Mouse (Mus musculus) lung, postnatal 4 days (tissue): ENCODE results near the gene Erbb2.

ENCODE experiments used
- DNase-seq, 2 experiments: peaks; one replicate each; pipeline ENCODE4 v3.0.0; 2021

Erbb2 gene

DNA sequence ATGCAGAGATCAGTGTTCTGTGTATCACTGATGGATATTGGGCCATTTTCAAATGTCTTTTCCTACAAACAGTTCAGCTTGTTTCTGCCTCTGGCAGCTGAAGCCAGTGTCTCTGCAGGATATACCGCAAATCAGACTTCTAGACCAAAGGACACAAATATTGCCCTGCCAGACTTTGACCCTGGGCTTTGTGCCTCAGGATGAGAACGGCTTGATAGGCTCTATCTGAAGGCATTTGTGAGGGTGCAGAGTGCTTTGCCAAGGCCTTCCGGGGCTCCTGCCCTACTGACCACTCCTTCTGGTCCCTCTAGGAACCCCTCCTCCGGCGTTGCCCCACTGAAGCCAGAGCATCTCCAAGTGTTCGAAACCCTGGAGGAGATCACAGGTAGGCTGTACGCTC, 14.3 kb downstream of the Erbb2 start:
- DNase-seq = no peak

- no peak for DNase-seq
Measured at GRCm38 (mm10) chr11:98428436-98428835, 16.2 kb downstream of the Erbb2 start.

DNA sequence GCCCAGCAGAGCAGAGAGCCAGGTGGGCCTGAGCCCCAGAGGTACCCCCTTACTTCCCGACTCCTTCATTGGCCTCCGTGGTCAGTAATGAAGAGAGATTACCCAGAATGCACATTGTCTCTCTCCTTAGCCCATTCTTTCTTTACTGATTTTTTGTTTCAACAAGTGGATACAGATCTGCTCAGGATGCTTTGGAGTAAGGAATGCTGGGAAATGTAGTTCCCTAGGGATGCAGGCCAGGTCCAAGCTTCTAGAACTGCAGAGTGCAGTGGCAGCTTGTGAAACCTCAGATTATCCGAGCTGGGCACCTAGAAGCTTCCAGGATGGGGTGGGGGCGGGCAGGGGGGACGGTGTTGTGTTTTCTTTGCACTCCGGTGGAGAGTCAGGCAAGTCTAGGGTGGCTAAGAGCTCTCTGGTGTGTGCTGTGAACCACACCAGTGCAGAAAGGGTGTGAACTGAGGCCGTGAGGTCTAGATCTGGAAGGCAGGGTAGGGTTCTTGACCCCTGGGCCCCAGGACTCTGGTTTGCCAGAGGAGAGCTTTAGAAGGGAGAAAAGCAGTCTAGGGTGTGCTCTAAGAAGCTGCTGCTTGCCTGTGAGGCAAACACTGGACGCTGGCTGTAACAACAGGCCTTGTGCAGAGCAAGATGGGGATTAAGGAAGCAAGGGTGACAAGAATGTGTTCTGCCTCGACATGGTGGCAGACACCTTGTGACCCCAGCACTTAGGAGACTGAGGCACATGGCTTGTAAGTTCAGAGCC, 19.7 kb downstream of the Erbb2 start:
- no peak for DNase-seq

DNA sequence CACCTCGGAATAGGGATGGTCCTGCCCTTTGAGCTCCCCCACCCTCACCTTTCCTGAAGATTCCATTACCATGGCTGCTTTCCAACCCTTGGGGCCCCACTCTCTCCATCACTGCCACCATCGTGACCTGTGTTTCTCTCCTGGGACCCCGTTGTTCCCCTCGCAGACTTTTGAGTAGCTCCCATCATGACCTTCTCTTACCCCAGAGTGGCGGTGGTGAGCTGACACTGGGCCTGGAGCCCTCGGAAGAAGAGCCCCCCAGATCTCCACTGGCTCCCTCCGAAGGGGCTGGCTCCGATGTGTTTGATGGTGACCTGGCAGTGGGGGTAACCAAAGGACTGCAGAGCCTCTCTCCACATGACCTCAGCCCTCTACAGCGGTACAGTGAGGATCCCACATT, 23.5 kb downstream of the Erbb2 start:
- DNase-seq = peak in 1 of 2 experiments; percentile 22

DNA sequence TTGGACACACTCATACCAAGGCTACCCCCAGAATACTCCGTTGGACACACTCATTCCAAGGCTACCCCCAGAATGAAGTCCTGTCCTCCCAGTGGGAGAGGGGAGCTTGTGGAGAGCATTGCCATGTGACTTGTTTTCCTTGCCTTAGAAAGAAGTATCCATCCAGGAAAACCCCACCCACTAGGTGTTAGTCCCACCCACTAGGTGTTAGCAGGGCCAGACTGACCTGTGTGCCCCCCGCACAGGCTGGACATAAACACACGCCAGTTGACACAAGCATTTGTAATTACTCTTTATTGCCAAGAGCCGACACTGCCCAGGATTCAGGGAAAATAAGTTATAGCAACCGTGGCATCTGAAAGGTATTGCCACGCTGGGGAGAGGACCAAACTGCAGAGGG, 25.2 kb downstream of the Erbb2 start:
- peak in 1 of 2 experiments; percentile 20 for DNase-seq

GRCm38 (mm10) chr11:98438331-98439158, 26.3 kb downstream of the Erbb2 start, which contains the start of gene Mien1:
Gene Mien1, minus strand, starts transcription at chr11:98438991.
- peak; percentile 96 to 98 for DNase-seq

- DNase-seq = no peak
Measured at GRCm38 (mm10) chr11:98443688-98444087, 31.4 kb downstream of the Erbb2 start.

- DNase-seq = peak; percentile 27 to 64
Measured at GRCm38 (mm10) chr11:98445238-98445637, 33.0 kb downstream of the Erbb2 start.

- DNase-seq = peak in 1 of 2 experiments; percentile 32
Measured at GRCm38 (mm10) chr11:98445679-98446078, 33.4 kb downstream of the Erbb2 start.

DNA sequence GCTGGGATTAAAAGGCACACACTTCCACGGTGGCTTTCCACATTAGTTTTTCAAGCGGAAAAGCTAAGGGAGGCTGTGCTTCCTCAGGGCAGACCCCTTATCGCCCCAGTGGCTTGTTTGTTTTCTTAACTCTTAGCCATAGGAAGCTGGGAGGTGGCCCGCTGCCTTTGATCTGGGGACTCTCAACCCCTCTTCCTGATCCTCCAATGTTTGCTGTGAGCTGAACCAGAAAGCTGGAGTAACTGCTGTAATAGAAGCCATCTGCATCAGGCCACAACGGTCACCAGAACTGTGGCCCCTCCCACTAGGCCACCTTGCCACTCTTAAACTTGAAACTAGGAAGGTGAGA, 33.9 kb downstream of the Erbb2 start, which contains the start of gene Grb7:
Gene Grb7, plus strand, starts transcription at position 182 of the 349 bp plus-strand sequence.
- DNase-seq = no peak

- peak; percentile 67 to 82 for DNase-seq
Measured at GRCm38 (mm10) chr11:98446562-98447474, 34.5 kb downstream of the Erbb2 start.

DNA sequence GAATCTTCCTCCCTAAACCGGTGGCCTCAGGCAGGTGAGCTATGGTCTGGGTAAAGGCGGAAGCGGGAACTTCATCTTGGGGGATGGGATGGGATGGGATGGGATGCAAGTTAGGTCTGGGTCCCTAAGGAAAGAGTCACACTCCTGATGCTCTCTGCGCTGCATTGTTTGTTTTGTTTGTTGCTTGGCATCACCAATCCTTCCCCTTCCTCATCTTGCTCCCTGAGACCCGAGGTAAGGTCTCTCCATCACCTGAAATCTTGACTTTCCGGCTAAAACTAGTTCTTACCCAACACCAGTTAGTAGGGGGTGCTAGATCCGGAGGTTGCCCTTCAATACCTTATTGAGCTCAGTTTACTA, 35.2 kb downstream of the Erbb2 start:
- DNase-seq = no peak

DNA sequence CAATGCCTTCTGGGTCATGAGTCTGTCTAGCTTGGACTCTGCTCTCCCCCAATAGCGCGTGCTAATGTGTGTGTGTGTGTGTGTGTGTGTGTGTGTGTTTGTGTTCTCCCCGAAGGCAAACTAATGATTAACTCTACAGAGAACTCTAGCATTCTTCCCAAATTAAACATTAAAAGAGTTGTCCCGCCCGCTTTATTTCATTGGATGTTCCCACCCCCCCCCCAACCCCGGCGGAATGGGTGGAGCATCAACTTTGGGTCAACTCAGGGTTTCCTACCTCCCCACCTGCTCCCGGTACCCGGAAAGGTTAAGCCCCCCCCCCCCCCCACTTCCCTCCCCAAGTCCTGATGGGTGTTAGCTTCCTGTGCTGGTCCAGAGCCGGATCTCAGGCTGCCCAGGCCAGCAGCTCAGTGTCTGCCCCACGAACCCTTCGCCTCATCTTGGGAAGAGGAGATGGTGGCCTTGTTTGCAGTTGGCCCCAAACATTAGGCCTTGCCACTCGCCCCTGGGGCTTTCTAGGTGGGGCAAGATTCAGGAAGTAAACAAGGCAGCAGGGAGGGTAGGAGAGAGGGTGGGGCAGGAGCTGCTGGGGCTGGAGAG, 36.0 kb downstream of the Erbb2 start:
- peak; percentile 30 to 51 for DNase-seq

DNA sequence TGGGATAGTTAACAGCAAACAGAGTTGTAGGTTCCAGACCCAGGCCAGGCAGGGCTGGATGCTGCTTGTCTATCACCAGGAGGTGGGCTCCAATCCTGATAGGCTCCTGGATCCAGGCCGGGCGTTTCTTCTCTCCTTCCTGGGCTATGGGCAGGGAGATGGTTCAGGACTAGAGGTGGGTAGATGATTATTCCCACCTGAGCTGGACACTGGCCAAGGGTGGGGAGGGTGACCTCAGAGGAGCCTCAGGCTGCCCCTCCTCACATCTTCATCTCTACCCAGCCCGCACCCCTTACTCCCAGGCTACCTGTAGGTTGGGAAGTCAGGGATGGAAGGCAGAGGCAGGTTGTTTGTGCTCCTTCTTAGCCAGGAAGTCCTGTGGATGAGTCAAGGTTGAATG, 37.1 kb downstream of the Erbb2 start:
- no peak for DNase-seq

- no peak for DNase-seq
Measured at GRCm38 (mm10) chr11:98449921-98450771, 37.9 kb downstream of the Erbb2 start.

DNA sequence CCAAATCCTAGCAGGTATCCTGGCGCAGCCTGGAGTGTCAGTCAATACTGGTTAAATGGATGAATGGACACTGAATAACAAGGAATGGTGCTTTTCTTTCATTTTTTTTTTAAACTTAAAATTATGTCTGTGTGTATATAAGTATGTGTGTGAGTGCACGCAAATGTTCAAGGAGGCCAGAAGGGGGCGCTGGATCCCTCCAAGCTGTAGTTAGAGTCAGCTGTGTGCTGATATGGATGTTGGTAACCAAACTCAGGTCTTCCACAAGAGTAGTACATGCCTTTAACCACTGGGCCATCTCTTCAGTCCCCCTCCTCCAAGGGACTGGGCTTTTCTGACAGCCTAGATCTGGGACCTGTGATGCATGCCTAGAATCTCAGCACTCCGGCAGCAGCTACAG, 43.2 kb downstream of the Erbb2 start:
- no peak for DNase-seq

GRCm38 (mm10) chr11:98456545-98456944, 44.3 kb downstream of the Erbb2 start:
- DNase-seq = no peak

DNA sequence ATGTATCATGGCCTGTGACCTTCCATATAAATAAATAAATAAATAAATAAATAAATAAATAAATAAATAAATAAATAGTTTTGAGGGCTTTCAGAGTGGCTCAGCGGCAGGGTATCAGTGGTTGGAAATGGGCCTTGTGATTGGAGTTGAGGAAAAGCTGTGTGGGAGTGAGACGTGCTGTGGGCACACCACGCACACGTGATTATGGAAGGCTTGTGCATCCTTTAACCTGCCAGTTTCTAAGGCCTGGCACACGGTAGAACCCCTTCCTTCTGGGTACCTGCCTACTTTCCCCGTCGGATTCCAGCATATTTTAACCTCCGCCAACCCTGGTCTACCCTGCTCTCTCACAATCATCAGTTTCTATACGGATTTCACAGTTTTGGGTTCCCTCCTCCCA, 44.7 kb downstream of the Erbb2 start:
- no peak for DNase-seq

DNA sequence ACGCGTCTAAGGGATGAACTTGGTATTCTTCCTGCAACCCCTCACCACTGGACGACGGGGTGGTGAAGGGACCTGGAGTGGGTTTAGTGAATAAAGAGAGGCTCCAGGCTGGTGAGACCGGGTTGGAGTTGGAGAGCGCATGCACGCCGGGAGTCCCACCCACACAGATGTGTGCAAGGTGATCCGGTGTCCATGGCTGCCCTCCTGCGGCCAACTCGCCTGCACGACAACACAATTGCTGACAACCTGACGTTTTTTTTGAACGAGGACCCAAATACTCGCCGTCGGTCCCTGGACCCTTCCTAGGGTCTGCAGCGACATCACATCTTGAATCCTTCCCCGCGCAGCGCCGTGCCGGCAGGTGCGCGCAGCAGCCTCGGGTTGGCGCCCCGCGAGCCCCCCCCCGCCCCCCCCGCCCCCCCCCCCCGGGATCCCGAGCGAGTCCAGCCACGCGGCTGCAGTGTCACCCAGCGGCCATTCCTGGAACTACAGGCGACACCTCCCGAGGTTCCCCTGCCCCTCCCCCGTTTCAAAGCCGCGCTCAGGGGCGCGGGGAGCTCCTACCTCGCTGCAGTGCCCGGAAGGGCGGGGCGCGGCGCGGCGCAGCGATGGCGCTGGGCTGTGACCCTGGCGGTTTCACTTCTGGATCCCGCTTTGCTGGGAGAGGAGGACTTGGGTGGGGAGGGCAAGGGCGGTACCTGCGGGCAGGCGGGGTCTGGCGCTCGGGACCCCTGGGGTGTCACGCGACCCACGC, 45.3 kb downstream of the Erbb2 start:
- DNase-seq = peak; percentile 89 to 92

DNA sequence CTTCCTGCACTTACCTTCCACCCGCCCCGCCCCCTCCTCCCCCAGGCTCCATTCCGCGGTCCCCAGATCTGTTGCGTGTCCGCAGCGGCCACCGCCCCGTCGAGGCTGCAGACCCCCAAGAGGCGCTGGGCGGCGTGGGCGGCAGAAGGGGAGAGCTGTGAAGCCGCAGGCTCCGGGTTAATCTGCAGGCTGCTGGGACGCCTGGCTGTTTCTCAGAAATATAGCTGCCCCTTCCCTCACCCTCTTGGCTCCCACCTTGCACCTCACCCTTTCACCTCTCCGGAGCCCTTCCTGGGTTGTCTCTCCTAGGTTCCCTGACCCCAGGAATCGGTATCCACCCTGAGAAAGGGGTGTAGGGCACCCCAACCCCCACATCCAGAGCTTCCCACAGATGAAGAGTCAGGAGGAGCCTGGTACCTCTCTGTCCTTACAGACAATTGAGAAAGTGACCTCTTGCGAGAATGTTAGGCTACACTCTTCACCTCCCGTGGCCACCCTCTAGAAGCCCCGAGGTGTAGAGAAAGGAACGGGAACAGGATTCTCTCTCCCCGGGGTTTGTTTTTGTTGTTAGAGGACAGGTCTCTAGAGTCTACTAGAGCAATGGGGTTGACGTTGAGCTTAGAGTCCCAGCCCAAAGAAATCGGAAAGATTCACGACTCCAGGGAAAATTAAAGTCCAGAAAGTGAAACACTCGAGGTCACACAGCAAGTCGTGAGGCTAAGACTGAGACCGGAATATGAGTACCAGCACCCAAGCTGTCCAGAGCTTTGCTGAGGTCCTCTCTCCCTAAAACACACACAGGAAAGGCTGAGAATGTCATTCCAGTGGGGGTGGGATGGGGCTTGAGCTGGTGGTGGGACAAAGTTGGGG, 46.1 kb downstream of the Erbb2 start:
- DNase-seq = peak in 1 of 2 experiments; percentile 32
